Mouse (Mus musculus): ENCODE results near the gene Ednrb.

DNA sequence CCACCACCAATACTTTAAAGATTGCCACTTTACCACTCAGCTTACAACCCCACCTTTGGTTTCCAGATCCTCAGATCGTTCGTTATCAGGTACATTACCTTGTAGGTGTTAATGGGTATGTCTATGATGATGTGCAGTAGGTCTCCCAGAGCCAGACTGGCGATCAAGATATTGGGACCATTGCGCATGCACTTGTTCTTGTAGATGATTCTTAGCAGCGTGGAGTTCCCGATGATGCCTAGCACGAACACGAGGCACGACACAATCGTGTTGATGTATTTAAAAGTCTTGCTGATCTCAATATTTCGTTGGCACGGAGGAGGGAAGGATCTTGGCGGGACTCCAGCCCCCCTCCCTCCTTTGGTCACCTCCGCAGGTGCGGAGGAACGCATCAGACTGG is 1.3 kb downstream of the Ednrb start:
- TF ChIP-seq POLR2A (IDR thresholded peaks at IDR 0.05; ENCODE audit: extremely low read depth, insufficient read depth, low read length): no peak
- no peak for TF ChIP-seq CTCF (IDR thresholded peaks at IDR 0.05; ENCODE audit: extremely low read depth, insufficient read depth, low read length)
